Mouse (Mus musculus): ENCODE measurements around the gene Fez1.

Gene Fez1

GRCm38 (mm10) chr9:36821644-36822000, at the start of gene Fez1:
TSS of gene Fez1 (plus strand) at chr9:36821864.
- DNase-seq (ENCODE audit: low spot score), result peak; percentile 96

GRCm38 (mm10) chr9:36783921-36784320, 37.7 kb upstream of the Fez1 start:
- DNase-seq (ENCODE audit: low spot score), result no peak

DNA sequence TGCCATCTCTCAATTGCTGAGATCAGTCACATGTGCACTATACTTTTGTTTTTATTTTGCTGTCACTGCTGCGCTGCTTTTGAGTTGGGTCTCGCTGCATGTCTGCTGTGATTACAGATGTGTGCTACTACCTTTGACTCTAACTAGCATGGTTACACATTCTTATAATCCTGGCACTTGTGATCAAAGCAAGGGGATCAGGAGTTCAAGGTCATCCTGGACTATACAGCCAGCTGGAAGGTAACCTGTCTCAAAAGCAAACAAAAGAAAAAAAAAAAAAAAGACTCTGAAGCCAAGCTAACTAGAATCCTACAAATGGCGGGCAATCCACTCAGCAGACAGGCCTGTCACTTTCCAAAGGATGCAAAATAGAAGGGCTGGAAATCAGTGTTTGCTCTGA, 29.5 kb upstream of the Fez1 start:
- no peak for DNase-seq (ENCODE audit: low spot score)

GRCm38 (mm10) chr9:36794487-36794886, 27.2 kb upstream of the Fez1 start:
- DNase-seq (ENCODE audit: low spot score), result no peak

DNA sequence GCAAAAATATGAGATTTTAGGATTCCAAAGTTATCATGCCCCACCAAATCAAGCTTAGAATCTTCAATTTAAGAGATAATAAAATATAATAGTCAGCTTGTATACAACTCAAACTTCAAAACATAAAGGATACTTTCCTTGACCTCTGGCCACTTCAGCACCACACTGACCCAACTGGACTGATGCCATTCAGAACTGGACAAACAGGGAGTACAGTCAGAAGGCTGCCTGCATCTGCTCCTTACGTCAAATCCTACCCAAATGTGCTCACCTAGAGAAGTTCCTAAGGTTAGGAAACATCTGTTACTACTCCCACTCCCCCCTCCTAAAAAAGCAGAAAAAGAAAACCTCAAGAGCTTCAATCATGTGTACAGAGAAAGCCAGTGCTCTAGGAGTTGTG, 26.1 kb upstream of the Fez1 start:
- DNase-seq (ENCODE audit: low spot score), result no peak

- peak; percentile 19 for DNase-seq (ENCODE audit: low spot score)
Measured at GRCm38 (mm10) chr9:36796224-36796623, 25.4 kb upstream of the Fez1 start.

DNA sequence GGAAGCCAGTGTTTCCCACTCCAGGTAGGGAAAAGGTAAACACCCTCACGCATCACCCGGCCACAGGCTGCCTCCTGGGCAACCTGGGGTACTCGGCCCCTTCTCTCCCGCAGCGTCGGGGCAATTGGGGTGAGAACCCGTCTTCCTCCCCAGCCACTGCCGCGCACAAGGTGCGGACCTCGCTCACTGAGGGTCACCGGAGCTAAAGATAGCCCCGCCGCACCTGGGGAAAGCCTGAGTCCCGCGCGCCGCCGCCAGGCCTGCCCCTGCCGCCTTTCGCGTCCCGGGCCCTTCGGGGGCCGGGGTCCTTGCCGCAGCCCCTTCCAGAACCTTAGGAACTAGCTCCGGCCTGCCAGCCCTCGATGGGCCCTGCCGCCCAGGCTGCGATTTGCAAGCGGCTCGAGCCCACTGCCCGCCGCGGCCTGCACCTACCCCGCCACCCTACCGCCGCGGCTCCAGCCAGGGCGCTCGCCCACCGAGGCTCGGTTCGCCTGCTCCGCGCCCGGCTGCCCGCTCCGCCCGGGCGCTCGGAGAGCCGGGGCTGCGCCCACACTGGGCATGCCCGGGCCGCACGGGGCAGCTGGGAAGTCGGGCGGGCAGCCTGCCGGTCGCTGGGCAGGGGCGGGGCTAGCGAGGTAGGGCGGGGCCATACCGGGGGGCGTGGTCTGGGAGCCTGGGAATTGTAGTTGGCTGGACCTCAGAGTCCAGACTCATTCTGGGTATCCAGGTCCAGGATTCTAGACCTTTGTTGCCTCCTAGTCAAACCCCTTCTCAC, 24.7 kb upstream of the Fez1 start, which contains the start of gene Ei24:
Gene Ei24, minus strand, starts transcription at position 613 of the 775 bp plus-strand sequence.
- peak; percentile 90 for DNase-seq (ENCODE audit: low spot score)

GRCm38 (mm10) chr9:36801961-36802360, 19.7 kb upstream of the Fez1 start:
- no peak for DNase-seq (ENCODE audit: low spot score)

- no peak for DNase-seq (ENCODE audit: low spot score)
Measured at GRCm38 (mm10) chr9:36802951-36803350, 18.7 kb upstream of the Fez1 start.

GRCm38 (mm10) chr9:36803386-36803785, 18.3 kb upstream of the Fez1 start:
- no peak for DNase-seq (ENCODE audit: low spot score)

GRCm38 (mm10) chr9:36803926-36804325, 17.7 kb upstream of the Fez1 start:
- DNase-seq (ENCODE audit: low spot score), result no peak

DNA sequence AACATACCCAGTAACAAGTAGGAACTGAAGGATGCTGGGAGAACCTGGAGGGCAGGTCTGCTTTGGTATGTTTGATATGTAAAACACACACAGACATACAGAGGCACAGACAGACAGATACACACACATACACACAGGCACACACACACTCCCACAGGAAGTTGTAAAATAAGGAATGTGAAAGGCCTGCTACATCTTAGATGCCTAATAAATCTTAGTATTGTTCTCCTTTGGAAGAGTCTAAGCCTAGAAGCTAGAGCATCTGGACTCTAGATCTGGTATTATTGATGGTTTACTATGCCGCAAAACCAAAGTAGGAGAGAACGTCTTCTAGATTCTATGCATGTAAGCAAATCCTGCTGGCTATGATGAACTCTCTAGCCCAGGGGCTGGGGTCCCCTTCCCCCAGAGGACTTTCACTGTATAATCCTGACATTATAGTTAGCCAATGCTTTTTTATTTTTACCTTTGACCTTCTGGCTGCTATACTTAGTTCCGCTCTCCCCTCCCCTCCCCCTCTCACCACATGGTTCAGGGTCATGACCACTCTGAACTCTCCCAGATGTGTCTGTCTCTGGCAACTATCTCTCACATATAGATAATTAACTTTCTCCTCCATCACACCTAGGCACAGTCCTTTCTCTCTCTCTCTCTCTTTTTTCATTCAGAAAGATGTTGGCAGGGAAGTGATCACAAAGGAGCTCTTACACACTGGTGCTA, 16.2 kb upstream of the Fez1 start:
- peak; percentile 36 for DNase-seq (ENCODE audit: low spot score)

GRCm38 (mm10) chr9:36808126-36808785, 13.4 kb upstream of the Fez1 start:
- DNase-seq (ENCODE audit: low spot score), result no peak

DNA sequence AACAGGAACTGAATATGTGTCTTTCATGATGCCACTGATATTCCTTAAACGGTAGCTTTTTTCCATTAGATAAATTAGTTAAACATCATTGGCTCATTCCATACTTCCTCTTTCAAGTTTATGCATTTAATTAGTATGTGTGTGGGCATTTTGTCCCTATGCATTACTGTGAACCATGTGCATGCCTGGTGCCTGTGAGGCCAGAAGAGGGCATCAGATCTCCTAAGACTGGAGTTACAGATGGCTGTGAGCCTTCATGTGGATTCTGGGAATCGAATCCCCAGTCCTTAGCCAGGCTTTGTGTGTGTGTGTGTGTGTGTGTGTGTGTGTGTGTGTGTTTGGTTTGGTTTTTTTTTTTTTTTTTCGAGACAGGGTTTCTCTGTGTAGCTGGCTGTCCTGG, 7.2 kb upstream of the Fez1 start:
- no peak for DNase-seq (ENCODE audit: low spot score)

- DNase-seq (ENCODE audit: low spot score), result peak; percentile 28
Measured at GRCm38 (mm10) chr9:36818905-36819304, 2.8 kb upstream of the Fez1 start.

DNA sequence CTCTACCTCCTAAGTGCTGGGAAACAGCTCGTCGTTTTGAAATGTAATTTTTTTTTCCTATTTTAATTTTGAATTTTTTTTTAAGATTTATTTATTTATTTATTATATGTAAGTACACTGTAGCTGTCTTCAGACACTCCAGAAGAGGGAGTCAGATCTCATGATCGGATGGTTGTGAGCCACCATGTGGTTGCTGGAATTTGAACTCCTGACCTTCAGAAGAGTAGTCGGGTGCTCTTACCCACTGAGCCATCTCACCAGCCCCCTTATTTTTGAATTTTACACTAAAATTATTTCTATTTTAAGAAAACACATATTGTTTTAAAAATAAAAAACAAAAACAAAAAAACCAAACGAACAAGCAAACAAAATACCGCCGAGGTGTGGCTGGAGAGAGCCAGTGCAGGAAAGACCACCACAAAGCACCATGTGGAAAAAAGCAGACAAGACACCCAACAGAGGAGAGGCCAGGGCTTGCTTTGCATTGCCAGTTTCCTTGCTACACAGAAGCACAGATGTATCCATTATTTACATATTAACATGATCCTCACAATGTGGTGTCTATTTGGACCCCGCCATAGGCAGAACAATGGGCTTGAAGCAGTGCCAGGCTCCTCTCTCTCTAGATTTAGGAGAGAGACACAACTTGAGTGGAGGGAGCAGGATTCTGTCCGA, 558 bp upstream of the Fez1 start:
- DNase-seq (ENCODE audit: low spot score), result peak; percentile 73

- no peak for DNase-seq (ENCODE audit: low spot score)
Measured at GRCm38 (mm10) chr9:36822024-36822423, 360 bp downstream of the Fez1 start.

GRCm38 (mm10) chr9:36826612-36827363, 5.1 kb downstream of the Fez1 start:
- DNase-seq (ENCODE audit: low spot score), result no peak

- DNase-seq (ENCODE audit: low spot score), result no peak
Measured at GRCm38 (mm10) chr9:36831401-36831800, 9.7 kb downstream of the Fez1 start.

GRCm38 (mm10) chr9:36832529-36832928, 10.9 kb downstream of the Fez1 start:
- peak; percentile 90 for DNase-seq (ENCODE audit: low spot score)

DNA sequence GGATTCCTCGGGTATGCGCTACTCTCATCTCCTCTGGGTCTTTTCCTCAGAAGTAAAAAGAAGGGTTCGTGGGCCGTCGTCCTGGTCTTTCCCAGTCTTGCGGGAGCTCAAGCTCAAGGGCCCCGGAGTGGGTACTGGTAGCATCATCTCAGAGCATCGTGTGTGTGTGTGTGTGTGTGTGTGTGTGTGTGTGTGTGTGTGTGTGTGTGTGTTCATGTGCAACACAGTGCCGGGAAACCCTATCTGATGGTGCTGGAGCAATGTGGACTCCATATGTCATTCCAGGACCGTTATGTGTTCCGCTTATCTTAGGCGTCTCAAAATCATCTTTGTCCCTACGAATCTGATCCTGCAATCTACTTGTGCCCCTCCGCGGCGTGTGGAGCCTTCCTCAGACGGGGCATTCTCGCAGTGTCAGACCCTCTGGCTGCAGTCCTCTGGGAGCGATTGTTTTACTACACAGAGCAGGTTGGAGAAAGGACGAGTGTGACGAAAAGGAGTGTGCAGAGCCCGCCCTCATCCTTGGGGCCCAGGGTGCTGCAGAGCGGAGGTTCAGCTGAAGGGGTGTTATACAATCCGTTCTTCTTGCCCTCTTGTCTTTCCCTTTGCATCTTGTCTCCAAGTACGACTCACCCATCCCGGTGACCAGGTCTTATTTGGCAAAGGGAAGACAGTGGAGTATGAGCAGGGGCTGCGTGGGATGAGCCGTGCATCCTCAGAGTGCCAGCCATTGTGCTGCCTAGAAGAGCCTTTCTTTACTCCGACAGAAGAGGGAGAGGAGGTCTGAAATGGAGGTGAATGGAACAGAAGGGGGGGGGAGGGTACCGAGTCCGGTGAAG, 11.6 kb downstream of the Fez1 start:
- peak; percentile 66 for DNase-seq (ENCODE audit: low spot score)

Measured in embryo, embryonic 10.5 days (tissue).